ENCODE assay signal across 11 mouse cellular contexts in the genomic region with DNA sequence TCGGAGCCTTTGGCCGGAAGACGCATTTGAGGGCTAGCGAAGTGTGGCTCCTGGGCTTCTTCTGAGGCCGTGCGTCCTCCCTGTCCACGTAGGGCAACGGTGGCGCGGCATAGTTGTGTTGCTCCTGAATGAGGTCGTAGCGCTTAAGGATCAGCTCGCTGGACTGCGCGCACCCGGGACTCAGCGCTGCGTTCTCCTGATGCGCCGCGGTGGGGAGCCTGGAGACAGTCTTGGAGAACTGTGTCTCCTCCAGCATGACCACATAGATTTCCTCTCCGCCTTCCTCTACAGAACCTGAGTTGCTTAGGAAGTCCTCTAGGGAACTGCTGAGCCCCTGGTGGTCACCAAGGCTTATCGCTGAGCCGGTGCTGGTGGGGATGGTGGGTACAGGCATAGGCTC. TPM values are rescaled to one million over a fixed set of nuclear protein-coding genes. Genes with fewer than 3 reads are reported as not detected.
DNase-seq lines count a peak whose midpoint lies in the region; ATAC-seq lines count a peak whose summit lies in the region.
"Had no signal": no experiment of that assay in that cellular context is flagged by ENCODE, and none has a peak within 500 bp of the region (broad histone marks: within the 10 kb centered on the region; RNA-seq: fewer than 3 reads in every experiment).

No protein-coding gene starts in this region.

- ATAC-seq in kidney, embryonic 15.5 days (replicated peaks; ENCODE audit: low FRiP score), result no peak

- H3K9me3 ChIP-seq in kidney, embryonic 15.5 days (replicated peaks), result no peaks in the 10 kb centered on the region
- no peaks in the 10 kb centered on the region; the same call in 1 of the 2 replicates for H3K9me3 ChIP-seq in embryonic facial prominence, embryonic 10.5 days
- H3K9me3 ChIP-seq: G1E had no signal

- no peaks in the 10 kb centered on the region for H3K36me3 ChIP-seq in kidney, embryonic 15.5 days
- H3K36me3 ChIP-seq in embryonic facial prominence, embryonic 10.5 days (replicated peaks), result no peaks in the 10 kb centered on the region
- H3K36me3 ChIP-seq: G1E had no signal

- H3K4me1 ChIP-seq in kidney, embryonic 15.5 days, result no peaks in the 10 kb centered on the region
- H3K4me1 ChIP-seq in embryonic facial prominence, embryonic 10.5 days, result peaks cover 4% of the 10 kb centered on the region; the same call in 1 of the 2 replicates

- 12% methylated on average over 24 of the region's 24 CpGs for WGBS in kidney, embryonic 15.5 days
- 15% methylated on average over 24 of the region's 24 CpGs for WGBS in embryonic facial prominence, embryonic 10.5 days

- H3K4me2 ChIP-seq in kidney, embryonic 15.5 days, result peak overlapping the region; percentile 38

- H3K9ac ChIP-seq in kidney, embryonic 15.5 days, result no peak overlapping the region

- peaks cover 11% of the 10 kb centered on the region for H3K27me3 ChIP-seq in kidney, embryonic 15.5 days
- H3K27me3 ChIP-seq in embryonic facial prominence, embryonic 10.5 days (replicated peaks; ENCODE audit: low read depth, poor library complexity, severe bottlenecking), result peaks cover 18% of the 10 kb centered on the region

- H3K27ac ChIP-seq in kidney, embryonic 15.5 days, result no peak overlapping the region
- H3K27ac ChIP-seq in embryonic facial prominence, embryonic 10.5 days (replicated peaks), result no peak overlapping the region

- 0 out of 2 replicates have a peak overlapping the region, but pooled peaks have one; percentile 8 for H3K4me3 ChIP-seq in kidney, embryonic 15.5 days (replicated peaks)
- H3K4me3 ChIP-seq in embryonic facial prominence, embryonic 10.5 days, result peak overlapping the region; percentile 47
- H3K4me3 ChIP-seq: erythroblast, embryonic 14.5 days had no signal

- DNase-seq in kidney, postnatal 10 days, result no peak
- DNase-seq in embryonic facial prominence, embryonic 10.5 days (ENCODE audit: low spot score), result peak; percentile 27
- DNase-seq in layer of hippocampus, postnatal 14 days (ENCODE audit: low spot score in 2 of 2), result peak; percentile 1 to 6
- peak; percentile 7 to 22 for DNase-seq in right cerebral cortex, adult 2 months (ENCODE audit: low spot score in 2 of 2)
- DNase-seq in cerebellum, adult 9-11 months, result no peak
- no peak for DNase-seq in cerebellum, postnatal 10 days
- no peak for DNase-seq in adrenal gland, adult 18-20 months (ENCODE audit: low spot score in 2 of 2)

RNA-seq across cellular contexts. Expression of a gene that starts 1.0 kb away (rescaled TPM):
- not detected in 2 replicates for polyA plus RNA-seq in kidney, embryonic 15.5 days (2015; fragmentation: Nextera tagmentation; extraction: Ambion mirVana)
- not detected in 2 replicates for polyA plus RNA-seq in embryonic facial prominence, embryonic 10.5 days (2016; fragmentation: Nextera tagmentation; extraction: Ambion mirVana)
- not detected for total RNA-seq in layer of hippocampus, postnatal 14 days (2021)
- not detected for total RNA-seq in adrenal gland, adult 18-20 months (2021)
- polyA plus RNA-seq: erythroblast, embryonic 14.5 days; G1E; large intestine, adult 2 months had no signal

Comparison
In these comparisons a context has a peak if more than half of its experiments do, and no peak if none do; other contexts are left out.
1. DNase-seq: peak in embryonic facial prominence, embryonic 10.5 days (single experiment), layer of hippocampus, postnatal 14 days (2 of 2) and right cerebral cortex, adult 2 months (2 of 2); none in kidney, postnatal 10 days (single experiment), cerebellum, adult 9-11 months (single experiment), cerebellum, postnatal 10 days (0 of 2) and adrenal gland, adult 18-20 months (0 of 2).